Mouse (Mus musculus) thymus, adult 2 months (tissue): ENCODE results near the gene Apba1. TPM values are rescaled to one million over a fixed set of nuclear protein-coding genes. Genes with fewer than 3 reads are reported as not detected.

ENCODE experiments used
- DNase-seq: peaks from one replicate; pipeline ENCODE4 v3.0.0; 2021
- H3K27ac ChIP-seq: fragments of 200-500 bp; 2 replicates; pipeline ENCODE4 v1.5.1; 2012; ENCODE audit warnings: low read length, control low read depth; ENCODE audit not compliant: control insufficient read depth, insufficient read depth
- H3K27me3 ChIP-seq: fragments of 200-500 bp; 2 replicates; pipeline ENCODE4 v1.6.1; 2012; ENCODE audit warnings: mild to moderate bottlenecking, low read length, moderate library complexity, mixed read lengths; ENCODE audit not compliant: control insufficient read depth, insufficient read depth
- H3K36me3 ChIP-seq: fragments of 200-500 bp; 2 replicates; pipeline ENCODE4 v1.6.1; 2012; ENCODE audit warnings: mild to moderate bottlenecking, low read length, moderate library complexity; ENCODE audit not compliant: control insufficient read depth, insufficient read depth
- H3K4me1 ChIP-seq: fragments of 200-500 bp; replicated peaks from 2 replicates; pipeline ENCODE4 v1.6.1; 2012; ENCODE audit warnings: low read length; ENCODE audit not compliant: control insufficient read depth, insufficient read depth
- H3K4me3 ChIP-seq: fragments of 200-500 bp; 2 replicates; pipeline ENCODE4 v1.5.1; 2012; ENCODE audit warnings: mild to moderate bottlenecking, low read length, control low read depth, moderate library complexity; ENCODE audit not compliant: control insufficient read depth, insufficient read depth
- CTCF ChIP-seq: fragments of 200-500 bp; IDR thresholded peaks from 2 replicates; pipeline ENCODE4 v1.5.1; 2012; ENCODE audit warnings: mild to moderate bottlenecking, control low read depth, low read length, moderate library complexity, borderline replicate concordance; ENCODE audit not compliant: control insufficient read depth, poor library complexity, insufficient read depth; ENCODE audit errors: extremely low read depth
- POLR2A ChIP-seq: fragments of 200-500 bp; IDR thresholded peaks from 2 replicates; pipeline ENCODE4 v1.6.1; 2012; ENCODE audit warnings: mild to moderate bottlenecking, low read length, control low read depth, moderate library complexity; ENCODE audit not compliant: control insufficient read depth, poor library complexity, insufficient read depth; ENCODE audit errors: extremely low read depth
- WGBS: fragments of 180-500 bp; shearing (Covaris S2); methylation state at CpG from one replicate; pipeline ENCODE4 v1.1.7; 2018; 5-methylcytosine and 5-hydroxymethylcytosine counted together
- polyA plus RNA-seq: library from polyadenylated mRNA; depleted of rRNA; stranded (reverse); fragments of >200 nt; gene quantifications from 2 replicates; pipeline ENCODE4 v1.2.3, GENCODE M21; 2012

Gene Apba1
- polyA plus RNA-seq, 1 experiment, result 3.6 TPM

GRCm38 (mm10) chr19:23891421-23891820 lies 132.7 kb downstream of the Apba1 start:
- Histone ChIP-seq H3K36me3 (no peaks in the 10 kb centered on the region), H3K4me3 (no peak overlapping the region), H3K4me1 (no peaks in the 10 kb centered on the region), H3K27ac (no peak overlapping the region), H3K27me3 (no peaks in the 10 kb centered on the region)
- 93% methylated on average over 6 of the region's 6 CpGs for WGBS
- no peak for DNase-seq
- TF ChIP-seq POLR2A, result no peak
- TF ChIP-seq CTCF, result no peak

- Histone ChIP-seq H3K4me3 (no peak overlapping the region), H3K36me3 (no peaks in the 10 kb centered on the region)
Measured at GRCm38 (mm10) chr19:23892633-23893032, 133.9 kb downstream of the Apba1 start.

GRCm38 (mm10) chr19:23893093-23893889 lies 134.6 kb downstream of the Apba1 start:
- no peak for DNase-seq
- TF ChIP-seq CTCF (no peak), POLR2A (no peak)
- Histone ChIP-seq H3K36me3 (no peaks in the 10 kb centered on the region), H3K4me3 (no peak overlapping the region), H3K27ac (no peak overlapping the region), H3K4me1 (no peaks in the 10 kb centered on the region), H3K27me3 (no peaks in the 10 kb centered on the region)
- whole genome bisulfite sequencing, result 34% methylated on average over 110 of the region's 110 CpGs

More at GRCm38 (mm10) chr19:23892633-23893032, 133.9 kb downstream of the Apba1 start:
- no peak for DNase-seq
- Histone ChIP-seq H3K27me3 (no peaks in the 10 kb centered on the region), H3K4me1 (no peaks in the 10 kb centered on the region), H3K27ac (no peak overlapping the region)
- whole genome bisulfite sequencing, result 45% methylated on average over 37 of the region's 37 CpGs
- TF ChIP-seq POLR2A (no peak), CTCF (no peak)

GRCm38 (mm10) chr19:23893946-23894345 lies 135.3 kb downstream of the Apba1 start:
- 86% methylated on average over 9 of the region's 9 CpGs for WGBS
- no peak for DNase-seq
- no peak overlapping the region for H3K27ac ChIP-seq
- no peaks in the 10 kb centered on the region for H3K36me3 ChIP-seq
- H3K27me3 ChIP-seq, result no peaks in the 10 kb centered on the region
- no peaks in the 10 kb centered on the region for H3K4me1 ChIP-seq
- H3K4me3 ChIP-seq, result no peak overlapping the region
- TF ChIP-seq POLR2A (no peak), CTCF (no peak)

GRCm38 (mm10) chr19:23894822-23895221 lies 136.1 kb downstream of the Apba1 start:
- H3K36me3 ChIP-seq, result no peaks in the 10 kb centered on the region
- 91% methylated on average over 3 of the region's 3 CpGs for WGBS
- TF ChIP-seq POLR2A (no peak), CTCF (no peak)
- no peak for DNase-seq
- no peak overlapping the region for H3K4me3 ChIP-seq
- no peaks in the 10 kb centered on the region for H3K4me1 ChIP-seq
- H3K27me3 ChIP-seq, result no peaks in the 10 kb centered on the region
- H3K27ac ChIP-seq, result no peak overlapping the region

GRCm38 (mm10) chr19:23896915-23897314 lies 138.2 kb downstream of the Apba1 start:
- Histone ChIP-seq H3K27me3 (no peaks in the 10 kb centered on the region), H3K4me3 (no peak overlapping the region), H3K36me3 (no peaks in the 10 kb centered on the region), H3K4me1 (no peaks in the 10 kb centered on the region), H3K27ac (no peak overlapping the region)
- no peak for DNase-seq
- 7% methylated on average over 8 of the region's 8 CpGs for WGBS
- no peak for TF ChIP-seq CTCF
- no peak for TF ChIP-seq POLR2A

- Histone ChIP-seq H3K4me1 (no peaks in the 10 kb centered on the region), H3K4me3 (no peak overlapping the region), H3K36me3 (no peaks in the 10 kb centered on the region), H3K27ac (no peak overlapping the region), H3K27me3 (no peaks in the 10 kb centered on the region)
- WGBS, result 91% methylated on average over 11 of the region's 11 CpGs
- TF ChIP-seq POLR2A (no peak), CTCF (no peak)
- no peak for DNase-seq
Measured at GRCm38 (mm10) chr19:23898501-23898900, 139.8 kb downstream of the Apba1 start.
